Mouse (Mus musculus): ENCODE measurements around the gene Kdm2a. TPM values are rescaled to one million over a fixed set of nuclear protein-coding genes. Genes with fewer than 3 reads are reported as not detected.

The Kdm2a gene
- 50.0 and 66.2 TPM in 2 replicates for polyA plus RNA-seq (2012)

GRCm38 (mm10) chr19:4397798-4398629 is at the start of gene Kdm2a:
Kdm2a (minus strand) TSS chr19:4398285.

DNA sequence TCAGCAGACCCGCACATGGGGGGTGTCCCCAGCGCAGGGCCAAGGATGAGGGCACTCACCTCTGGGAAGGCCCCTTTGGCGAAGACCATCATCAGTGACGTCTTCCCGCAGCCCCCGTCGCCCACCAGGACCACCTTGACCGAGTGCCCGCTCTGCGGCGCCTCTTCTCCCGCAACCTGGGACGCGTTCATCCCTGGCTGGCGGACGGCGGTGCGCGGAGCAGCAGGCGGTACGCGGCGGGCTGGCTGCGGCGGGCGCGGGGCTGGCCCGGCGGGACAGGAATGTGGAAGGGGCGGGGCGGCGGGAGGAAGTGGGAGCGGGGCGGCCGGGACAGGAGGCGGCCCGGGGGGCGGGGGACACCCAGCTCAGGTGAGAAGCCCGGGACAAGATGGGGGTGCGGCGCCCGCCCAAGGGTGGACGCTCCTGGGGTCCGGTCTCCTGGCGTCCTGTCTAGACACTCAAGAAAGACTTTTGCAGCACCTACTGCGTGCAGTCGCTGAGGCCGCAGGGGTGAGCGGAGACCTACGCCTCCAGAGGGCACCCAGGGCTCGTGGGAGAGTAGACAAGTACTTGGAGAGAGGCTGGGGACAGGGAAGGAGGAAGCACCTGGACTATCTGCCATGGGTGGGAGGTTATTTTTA is 41.2 kb upstream of the Kdm2a start, which contains the start of gene Rhod:
TSS of gene Rhod (minus strand) at position 272 of the 641 bp plus-strand sequence.

GRCm38 (mm10) chr19:4306190-4306577 is 91.9 kb downstream of the Kdm2a start, which contains the start of gene Grk2:
Grk2 (minus strand) TSS chr19:4306222.

DNA sequence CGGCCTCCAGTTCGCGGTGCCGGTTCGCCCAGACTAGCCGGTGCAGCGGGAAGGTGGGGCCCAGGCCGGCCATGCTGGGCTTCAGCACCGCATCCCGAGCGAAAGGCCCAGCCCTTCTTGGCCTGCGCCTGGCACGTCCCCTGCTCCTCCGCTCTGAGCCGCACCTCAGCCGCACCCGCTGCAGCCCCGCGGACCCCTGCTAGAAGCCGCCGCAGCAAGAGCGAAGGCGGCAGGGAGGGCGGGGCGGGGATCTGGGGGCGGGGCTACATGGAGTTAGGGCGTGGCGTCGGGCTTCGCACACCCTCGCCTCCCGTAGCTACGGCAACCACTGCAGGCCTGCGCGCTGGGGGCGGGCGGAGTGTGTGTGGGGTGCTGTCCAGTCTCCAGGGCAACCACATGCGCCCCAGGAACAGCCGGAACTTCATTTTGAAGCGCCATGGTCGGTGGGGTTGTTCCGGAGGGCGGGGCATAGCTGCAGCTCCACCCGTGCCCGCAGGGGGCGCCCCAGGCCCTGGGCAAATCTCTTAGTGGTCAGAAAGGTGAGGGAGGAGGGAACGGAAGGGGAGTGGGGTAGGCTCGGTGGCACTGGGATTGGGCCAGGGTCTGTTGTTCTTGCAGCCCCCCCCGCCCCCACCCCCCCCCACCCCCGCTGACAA is 115.1 kb downstream of the Kdm2a start, which contains the start of gene Ankrd13d:
TSS of gene Ankrd13d (minus strand) at position 240 of the 656 bp plus-strand sequence.

GRCm38 (mm10) chr19:4268566-4269361 is 129.3 kb downstream of the Kdm2a start, which contains the start of gene Ssh3:
Ssh3 (minus strand) TSS chr19:4269180.

Other genes starting within 250 kb of the Kdm2a start
- gene Coro1b, start 249.7 kb downstream of the Kdm2a start, polyA plus RNA-seq (2012) = 166 and 202 TPM in 2 replicates
- 508 and 717 TPM in 2 replicates for gene Ptprcap, start 244.7 kb downstream of the Kdm2a start, polyA plus RNA-seq (2012)
- gene Rps6kb2, start 234.9 kb downstream of the Kdm2a start, polyA plus RNA-seq (2012) = 88.1 and 93.8 TPM in 2 replicates
- gene Carns1, start 222.8 kb downstream of the Kdm2a start, polyA plus RNA-seq (2012) = 5.7 and 6.3 TPM in 2 replicates
- gene Tbc1d10c, start 207.0 kb downstream of the Kdm2a start, polyA plus RNA-seq (2012) = 58.6 and 71.5 TPM in 2 replicates
- 614 and 638 TPM in 2 replicates for gene Ppp1ca, start 206.2 kb downstream of the Kdm2a start, polyA plus RNA-seq (2012)
- gene Rad9a, start 196.6 kb downstream of the Kdm2a start, polyA plus RNA-seq (2012) = 27.8 and 31.6 TPM in 2 replicates
- 12.5 and 17.5 TPM in 2 replicates for gene Clcf1, start 184.0 kb downstream of the Kdm2a start, polyA plus RNA-seq (2012)
- 33.8 and 36.5 TPM in 2 replicates for gene AC109138.7, start 183.9 kb downstream of the Kdm2a start, polyA plus RNA-seq (2012)
- 38.1 and 42.7 TPM in 2 replicates for gene Pold4, start 166.4 kb downstream of the Kdm2a start, polyA plus RNA-seq (2012)
- 30.3 and 41.9 TPM in 2 replicates for gene Ssh3, start 129.1 kb downstream of the Kdm2a start, polyA plus RNA-seq (2012)
- 10.8 and 11.6 TPM in 2 replicates for gene Ankrd13d, start 115.1 kb downstream of the Kdm2a start, polyA plus RNA-seq (2012)
- gene Grk2, start 92.1 kb downstream of the Kdm2a start, polyA plus RNA-seq (2012) = 941 and 1,009 TPM in 2 replicates
- gene Rhod, start 41.1 kb upstream of the Kdm2a start, polyA plus RNA-seq (2012) = 0.15 and 0.37 TPM in 2 replicates
- gene Syt12, start 79.2 kb upstream of the Kdm2a start, polyA plus RNA-seq (2012) = 0.19 TPM in 1 of 2 replicates, not detected in the other
- not detected in 2 replicates for gene 2010003K11Rik, start 100.3 kb upstream of the Kdm2a start, polyA plus RNA-seq (2012)
- gene Pcx, start 112.2 kb upstream of the Kdm2a start, polyA plus RNA-seq (2012) = 4.9 and 5.5 TPM in 2 replicates
- gene Lrfn4, start 217.4 kb upstream of the Kdm2a start, polyA plus RNA-seq (2012) = 19.3 and 29.2 TPM in 2 replicates
- 47.6 and 55.8 TPM in 2 replicates for gene Rce1, start 227.4 kb upstream of the Kdm2a start, polyA plus RNA-seq (2012)